Mouse (Mus musculus) olfactory bulb, adult 2 months (tissue): Measurements from ENCODE around the gene Gm12394.
"Not testable (repeated sequence)": the region's sequence is repeated elsewhere in the genome, so short reads cannot be mapped to it uniquely, and the experiment has no call there.

Experiments used
- CTCF ChIP-seq: fragments of 200-500 bp; IDR thresholded peaks from 2 replicates; pipeline ENCODE4 v1.5.1; 2012; ENCODE audit warnings: low read depth, mild to moderate bottlenecking, low read length, moderate library complexity; ENCODE audit not compliant: insufficient read depth
- POLR2A ChIP-seq: fragments of 200-500 bp; IDR thresholded peaks from 2 replicates; pipeline ENCODE4 v1.6.1; 2012; ENCODE audit warnings: mild to moderate bottlenecking, low read depth, low read length, moderate library complexity; ENCODE audit not compliant: insufficient read depth

DNA sequence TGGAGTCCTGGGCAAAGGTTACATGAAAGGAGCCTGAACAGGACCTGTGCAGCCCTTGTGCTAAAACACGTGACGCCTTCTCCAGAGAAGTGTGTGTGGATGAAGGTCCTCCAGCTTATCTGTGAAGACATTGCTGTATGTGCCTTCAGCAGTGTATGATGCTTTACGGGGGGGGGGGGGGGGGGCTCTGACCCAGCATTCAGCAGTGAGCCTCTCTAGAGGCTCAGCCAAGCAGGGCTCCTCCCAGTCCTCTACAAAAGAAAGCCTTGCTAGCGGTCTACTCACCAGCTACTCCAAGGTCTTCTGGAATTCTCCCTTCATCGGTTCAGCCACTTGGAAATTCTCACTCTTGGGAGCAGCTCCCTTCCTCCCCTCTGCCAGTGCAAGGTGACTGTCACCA lies 6.9 kb upstream of the Gm12394 start:
- not testable (repeated sequence) for TF ChIP-seq POLR2A, CTCF
